Mouse (Mus musculus) cerebellum, postnatal 14 days (tissue): ENCODE results near the gene Sebox.

ENCODE experiments used
- DNase-seq, 2 experiments: peaks; one replicate each; pipeline ENCODE4 v3.0.0; 2021; ENCODE audit warnings: mixed read lengths in 2 of 2

The Sebox gene

DNA sequence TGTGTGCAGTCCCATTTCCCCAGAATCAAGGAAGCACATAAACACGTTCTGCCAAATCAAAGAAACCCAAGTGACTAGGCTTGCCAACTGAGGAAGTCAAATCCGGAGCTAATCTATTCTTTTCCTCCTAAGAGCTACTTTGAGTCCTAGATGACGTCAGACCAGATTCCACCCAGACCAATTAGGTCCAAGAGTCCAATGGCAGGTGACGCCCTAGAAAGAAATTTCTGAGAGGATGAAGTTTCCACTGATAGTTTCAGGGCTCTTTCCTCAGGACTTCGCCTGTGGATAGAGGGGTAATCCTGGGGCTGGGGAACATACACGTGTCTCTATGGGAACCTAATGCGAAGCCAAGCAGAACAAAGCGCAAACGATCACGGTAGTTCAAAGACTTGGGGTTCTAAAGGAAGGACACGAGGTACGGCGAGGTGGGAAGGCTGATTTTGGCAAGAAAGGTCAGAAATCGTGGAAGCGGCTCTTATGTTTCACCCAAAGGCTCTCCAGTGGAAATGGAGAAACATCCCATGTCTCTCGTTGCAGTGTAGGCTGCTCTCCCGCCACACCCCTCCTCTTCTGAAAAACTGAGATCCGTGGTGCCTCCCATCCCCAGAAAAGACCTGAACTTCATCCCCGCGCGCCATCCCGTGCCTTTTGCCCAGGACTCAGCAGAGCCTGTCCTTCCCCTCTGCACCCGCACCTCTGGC is 32.3 kb downstream of the Sebox start:
- DNase-seq: peak in 1 of 2 experiments; percentile 30

DNA sequence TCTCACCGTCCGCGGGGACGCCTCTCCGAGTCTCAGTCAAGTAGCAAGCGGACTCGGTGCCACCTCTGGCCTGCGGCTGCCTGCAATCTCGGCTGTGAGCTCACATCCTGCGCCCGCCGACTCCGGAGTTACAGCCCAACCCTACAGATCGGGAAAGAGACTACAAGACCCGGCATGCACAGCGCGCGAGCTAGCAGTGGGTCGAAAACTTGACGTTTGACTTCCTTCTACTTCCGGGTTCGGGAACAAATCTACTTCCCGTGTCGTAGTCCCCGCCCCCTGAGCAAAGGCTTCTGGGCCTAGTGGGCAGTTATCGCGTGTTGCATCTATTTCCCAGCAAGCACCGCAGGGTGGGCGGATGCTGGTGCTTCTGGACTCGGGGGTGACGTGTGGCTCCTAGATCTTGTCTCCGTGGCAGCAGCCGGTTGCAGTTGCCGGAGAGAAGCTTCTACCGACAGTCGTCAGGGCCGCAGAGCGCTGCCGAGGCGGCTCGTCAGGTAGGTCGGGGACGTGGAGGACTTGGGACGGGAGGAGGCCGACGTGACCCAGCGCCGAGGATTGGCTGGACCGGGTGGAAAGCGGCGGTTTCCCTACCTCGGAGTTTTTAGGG is 32.9 kb downstream of the Sebox start, which contains the start of the genes Tnfaip1 and Ift20:
TSS of gene Tnfaip1 (minus strand) at position 253 of the 610 bp plus-strand sequence.
TSS of gene Ift20 (plus strand) at position 282 of the 610 bp plus-strand sequence.
- DNase-seq: peak; percentile 97

DNA sequence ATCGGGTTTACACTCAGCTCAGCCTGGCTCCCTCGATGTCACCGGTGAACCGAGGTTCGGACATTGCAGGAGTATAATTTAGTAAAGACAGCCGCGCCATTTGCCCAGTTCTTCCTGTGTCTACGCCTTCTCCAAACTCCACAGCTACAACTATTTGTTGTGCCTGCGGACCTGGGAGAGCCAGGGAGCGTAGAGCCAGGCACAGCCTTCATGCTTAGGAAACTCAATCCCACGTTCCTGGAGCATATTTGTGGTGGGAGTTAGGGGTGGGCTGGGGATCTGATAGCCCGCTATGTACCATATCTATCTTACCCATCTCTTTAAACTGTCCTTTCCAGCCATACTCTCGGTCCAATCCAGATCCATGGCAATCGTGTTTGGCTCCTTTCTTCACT is 33.4 kb downstream of the Sebox start:
- DNase-seq: no peak

DNA sequence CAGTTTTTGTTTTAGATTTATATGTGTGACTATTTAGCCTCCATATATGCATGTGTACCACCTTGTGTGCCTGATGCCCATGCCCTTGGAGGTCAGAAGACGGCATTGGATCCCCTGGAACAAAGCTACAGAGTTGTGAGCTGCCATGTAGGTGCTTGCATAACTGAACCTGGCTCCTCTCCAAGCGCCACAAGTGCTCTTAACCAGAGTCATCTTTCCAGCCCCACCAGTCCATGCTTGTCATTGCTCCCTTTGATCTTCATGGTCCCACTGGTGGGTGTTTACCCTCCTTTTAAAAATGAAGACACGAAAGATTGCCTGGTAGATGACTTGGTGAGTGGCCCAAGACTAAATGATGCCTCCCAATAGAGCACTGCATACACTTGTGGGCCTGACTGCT is 37.1 kb downstream of the Sebox start:
- DNase-seq: peak in 1 of 2 experiments; percentile 33

DNA sequence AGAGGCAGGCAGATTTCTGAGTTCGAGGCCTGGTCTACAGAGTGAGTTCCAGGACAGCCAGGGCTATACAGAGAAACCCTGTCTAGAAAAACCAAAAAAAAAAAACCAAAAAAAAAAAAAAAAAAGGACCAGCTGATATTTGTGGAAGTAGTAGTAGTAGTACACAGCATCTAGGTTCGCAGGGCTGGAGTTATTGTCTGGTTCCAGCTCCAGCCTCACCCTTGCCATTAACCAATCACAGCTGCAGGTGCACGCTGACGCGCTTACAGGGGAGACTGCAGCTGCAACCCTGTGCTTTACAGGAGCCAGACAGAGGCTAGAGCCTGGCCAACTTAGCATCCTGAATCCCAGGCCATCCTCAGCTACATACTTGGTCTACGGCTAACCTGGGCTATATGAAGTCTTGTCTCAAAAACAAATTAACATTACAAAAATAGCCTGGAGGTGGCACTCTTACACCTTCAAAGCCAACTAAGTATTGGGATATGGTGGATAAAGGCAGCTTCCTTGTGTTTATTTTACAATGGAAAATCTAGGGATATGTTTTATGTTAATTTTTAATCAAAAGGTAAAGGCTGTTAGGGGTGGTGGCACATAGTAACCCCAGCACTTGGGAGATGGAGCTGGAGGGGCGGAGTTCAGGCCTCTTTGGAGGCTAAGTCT is 41.3 kb downstream of the Sebox start:
- DNase-seq: no peak

DNA sequence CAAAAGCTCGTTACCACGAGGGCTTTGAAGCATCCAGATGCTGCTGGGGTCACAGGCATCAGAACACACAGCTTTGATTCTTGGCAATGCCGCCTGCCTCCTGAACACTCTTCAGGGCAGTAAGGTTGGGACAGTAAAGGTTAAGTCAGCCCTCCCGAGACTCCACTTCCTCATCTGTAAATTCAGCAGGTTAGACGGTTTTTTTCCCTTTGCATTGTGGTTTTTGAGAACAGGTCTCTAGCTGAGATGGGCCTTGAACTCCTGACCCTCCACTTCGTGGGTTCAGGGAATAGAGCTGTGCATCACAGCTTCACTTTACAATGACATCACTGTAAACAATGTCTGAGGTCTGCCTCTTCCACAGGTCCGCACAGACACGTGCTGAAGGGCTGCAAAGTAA is 41.9 kb downstream of the Sebox start:
- no peak for DNase-seq

DNA sequence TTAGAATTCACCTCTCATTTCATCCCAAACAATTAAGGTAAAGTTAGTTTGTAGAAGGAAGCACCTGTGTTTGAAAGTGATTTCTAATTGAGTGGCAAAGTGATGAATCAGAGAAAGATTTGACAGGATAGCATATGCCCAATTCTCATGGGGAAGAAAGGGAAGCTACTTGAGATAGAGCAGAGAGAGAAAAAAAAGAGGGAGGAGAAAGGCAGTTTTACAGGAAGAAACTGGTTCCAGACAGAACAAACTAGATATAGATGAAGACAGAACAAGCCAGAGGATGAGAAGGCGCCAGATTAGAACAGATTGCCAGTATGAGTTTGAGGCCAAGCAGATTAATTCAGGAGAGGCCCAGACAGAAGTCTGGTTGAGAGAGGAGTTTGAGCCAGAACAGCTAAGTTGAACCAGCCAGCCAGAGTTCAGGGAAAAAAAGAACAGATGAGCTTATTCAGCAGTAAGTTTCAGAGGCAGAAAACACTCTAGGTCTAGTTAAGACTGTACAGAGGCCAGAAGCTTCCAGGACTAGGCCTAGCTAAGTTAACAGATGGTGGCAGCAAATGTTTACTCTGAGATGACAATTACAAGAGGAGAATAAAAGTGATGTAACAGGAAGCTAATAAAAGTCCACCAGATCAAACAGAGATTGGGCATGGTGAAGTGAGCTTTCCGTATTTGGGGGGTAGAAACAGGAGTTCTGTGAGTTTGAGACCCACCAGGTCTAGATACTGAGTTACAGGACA is 44.6 kb downstream of the Sebox start:
- DNase-seq: no peak

DNA sequence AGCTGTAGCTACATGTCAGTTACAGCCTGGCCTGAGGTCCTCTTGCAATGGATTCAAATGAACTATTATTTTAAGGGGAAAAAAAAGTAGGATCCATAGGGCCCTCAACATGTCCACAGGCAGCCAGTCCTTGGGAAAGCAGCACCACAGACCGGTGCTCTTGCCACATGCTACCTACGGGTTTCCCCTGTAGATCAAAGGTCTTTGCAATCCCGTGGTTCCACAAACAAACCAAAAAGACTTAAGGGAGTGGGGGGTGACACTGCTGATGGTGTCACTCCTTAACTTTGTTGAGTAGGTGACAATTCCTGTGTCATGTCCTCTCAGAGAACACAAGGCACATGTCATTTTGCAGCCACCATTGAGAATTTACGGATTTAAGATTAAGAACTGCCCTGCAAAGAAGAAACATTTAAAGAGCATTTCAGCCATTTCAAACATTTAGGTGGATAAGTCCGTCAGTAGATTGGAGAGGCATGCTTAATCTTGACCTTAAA is 46.3 kb downstream of the Sebox start:
- DNase-seq: no peak

DNA sequence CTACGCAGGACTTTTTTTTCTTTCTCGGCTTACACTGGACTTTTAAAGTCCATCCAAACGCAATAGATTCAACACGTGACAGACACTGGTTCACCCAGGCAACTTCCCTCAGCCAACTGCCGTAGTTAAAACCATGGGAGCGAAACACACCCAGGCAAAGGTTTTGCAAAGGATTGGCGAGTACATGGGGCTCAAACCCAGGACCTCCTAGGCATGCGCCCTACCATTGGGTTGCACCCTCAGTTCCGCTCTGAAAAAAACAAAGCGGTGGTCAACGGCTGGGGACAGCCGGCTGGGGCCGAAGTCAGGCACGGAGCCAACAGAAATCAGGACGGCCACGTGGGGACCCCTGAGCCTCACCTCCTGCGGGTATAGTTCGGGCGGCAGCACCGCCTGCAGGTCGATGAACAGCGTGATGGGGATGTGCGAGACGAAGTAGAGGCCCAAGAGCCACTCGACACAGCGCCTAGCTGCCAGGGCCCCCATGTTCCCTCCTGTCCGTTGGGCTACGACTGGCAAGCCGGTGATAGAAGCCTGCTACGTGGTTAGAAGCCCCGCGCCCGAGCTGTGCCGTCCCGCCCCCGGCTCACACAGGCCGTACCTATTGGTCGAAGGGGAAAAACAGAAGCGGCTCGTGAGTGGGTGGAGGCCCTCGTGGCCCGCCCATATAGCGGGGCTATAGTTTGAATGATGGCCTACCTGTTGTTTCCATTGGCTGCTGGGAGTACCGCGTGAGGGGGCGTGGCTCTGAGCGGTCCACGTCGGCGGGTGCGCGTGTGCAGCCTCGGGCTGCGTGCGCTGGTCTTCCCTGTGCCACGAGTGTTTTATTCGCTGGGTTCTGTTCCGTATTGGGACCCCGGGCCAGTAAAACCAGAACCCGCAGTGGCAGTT is 47.2 kb downstream of the Sebox start, which contains the start of gene Tmem97:
TSS of gene Tmem97 (minus strand) at position 610 of the 891 bp plus-strand sequence.
- DNase-seq: peak; percentile 95 to 96

DNA sequence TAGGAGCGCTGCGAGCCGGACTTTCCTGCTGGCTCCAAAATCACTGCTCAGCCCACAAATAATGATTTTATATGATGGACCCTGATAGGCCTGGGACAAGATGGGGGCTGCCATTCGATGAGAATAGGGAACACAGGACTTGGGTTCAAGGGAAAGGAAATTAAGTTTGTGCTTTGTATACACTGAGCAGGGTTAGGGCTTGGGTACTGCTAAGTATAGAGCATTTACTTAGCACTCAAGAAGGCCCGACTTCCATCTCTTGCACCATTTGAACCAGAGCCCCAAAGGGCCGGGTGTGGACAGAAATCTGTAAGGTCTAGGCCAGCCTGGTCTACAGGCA is 47.8 kb downstream of the Sebox start:
- DNase-seq: no peak
